In genomic region chr17:35702605-35703004, GRCm38 (mm10) we compare ENCODE assay signal across 11 mouse cellular contexts. TPM values are rescaled to one million over a fixed set of nuclear protein-coding genes. Genes with fewer than 3 reads are reported as not detected.
DNase-seq lines count a peak whose midpoint lies in the region; ATAC-seq and TF ChIP-seq lines count a peak whose summit lies in the region.
"Had no signal": no experiment of that assay in that cellular context is flagged by ENCODE, and none has a peak within 500 bp of the region (broad histone marks: within the 10 kb centered on the region; RNA-seq: fewer than 3 reads in every experiment).

No protein-coding gene starts in this region.

- no peak for TF ChIP-seq CTCF in E14TG2a.4 (conservative IDR thresholded peaks at IDR 0.05; ENCODE audit: low read length)

- H3K27ac ChIP-seq in heart, embryonic 10.5 days = peak overlapping the region; percentile 96
- peak overlapping the region; percentile 99 for H3K27ac ChIP-seq in hindbrain, embryonic 12.5 days
- peak overlapping the region; percentile 99 for H3K27ac ChIP-seq in midbrain, embryonic 15.5 days

- peak overlapping the region; percentile 70 for H3K4me2 ChIP-seq in hindbrain, embryonic 12.5 days (replicated peaks)
- peak overlapping the region; percentile 86 for H3K4me2 ChIP-seq in midbrain, embryonic 15.5 days

- no peaks in the 10 kb centered on the region for H3K9me3 ChIP-seq in heart, embryonic 10.5 days
- no peaks in the 10 kb centered on the region for H3K9me3 ChIP-seq in E14TG2a.4 (ENCODE audit: low read length)
- no peaks in the 10 kb centered on the region for H3K9me3 ChIP-seq in hindbrain, embryonic 12.5 days (replicated peaks)
- no peaks in the 10 kb centered on the region for H3K9me3 ChIP-seq in midbrain, embryonic 15.5 days

- 14% methylated on average over 4 of the region's 4 CpGs for WGBS in heart, embryonic 10.5 days
- WGBS in hindbrain, embryonic 12.5 days = 3% methylated on average over 4 of the region's 4 CpGs
- WGBS in midbrain, embryonic 15.5 days = 1% methylated on average over 4 of the region's 4 CpGs

- DNase-seq in heart, embryonic 10.5 days (ENCODE audit: low spot score) = no peak
- DNase-seq in heart, adult 8-10 months (ENCODE audit: low spot score) = no peak
- no peak for DNase-seq in right cerebral cortex, adult 18-20 months
- DNase-seq in adrenal gland, adult (ENCODE audit: inconsistent age in 2 of 2, low spot score in 1 of 2) = no peak
- no peak for DNase-seq in layer of hippocampus, postnatal 14 days (ENCODE audit: low spot score in 2 of 2)

- peak overlapping the region; percentile 97 for H3K9ac ChIP-seq in hindbrain, embryonic 12.5 days
- H3K9ac ChIP-seq in midbrain, embryonic 15.5 days = peak overlapping the region; percentile 86

- H3K4me3 ChIP-seq in heart, embryonic 10.5 days = peak overlapping the region; percentile 87
- H3K4me3 ChIP-seq in E14TG2a.4 (replicated peaks; ENCODE audit: low read length) = peak overlapping the region; percentile 82; the same call in 1 of the 2 replicates
- peak overlapping the region; percentile 85 for H3K4me3 ChIP-seq in hindbrain, embryonic 12.5 days
- H3K4me3 ChIP-seq in midbrain, embryonic 15.5 days = peak overlapping the region; percentile 83

- H3K4me1 ChIP-seq in heart, embryonic 10.5 days = peaks cover 73% of the 10 kb centered on the region
- peaks cover 88% of the 10 kb centered on the region for H3K4me1 ChIP-seq in E14TG2a.4 (replicated peaks; ENCODE audit: low read depth, low read length)
- peaks cover 48% of the 10 kb centered on the region for H3K4me1 ChIP-seq in hindbrain, embryonic 12.5 days
- peaks cover 55% of the 10 kb centered on the region for H3K4me1 ChIP-seq in midbrain, embryonic 15.5 days

- peaks cover 46% of the 10 kb centered on the region for H3K27me3 ChIP-seq in heart, embryonic 10.5 days (ENCODE audit: insufficient read depth, poor library complexity, severe bottlenecking)
- peaks cover 49% of the 10 kb centered on the region for H3K27me3 ChIP-seq in E14TG2a.4 (ENCODE audit: insufficient read depth, low read length)
- no peaks in the 10 kb centered on the region for H3K27me3 ChIP-seq in hindbrain, embryonic 12.5 days
- H3K27me3 ChIP-seq in midbrain, embryonic 15.5 days (replicated peaks) = no peaks in the 10 kb centered on the region

- peaks cover 8% of the 10 kb centered on the region; the same call in 1 of the 2 replicates for H3K36me3 ChIP-seq in heart, embryonic 10.5 days
- no peaks in the 10 kb centered on the region for H3K36me3 ChIP-seq in E14TG2a.4 (ENCODE audit: insufficient read depth, low read length)
- no peaks in the 10 kb centered on the region for H3K36me3 ChIP-seq in hindbrain, embryonic 12.5 days
- no peaks in the 10 kb centered on the region for H3K36me3 ChIP-seq in midbrain, embryonic 15.5 days (replicated peaks)

- ATAC-seq in hindbrain, embryonic 12.5 days (ENCODE audit: low FRiP score) = no peak
- no peak for ATAC-seq in midbrain, embryonic 15.5 days (replicated peaks)

RNA-seq across cellular contexts. Expression of gene Ddr1, which starts 1.8 kb away (rescaled TPM):
- 109 and 158 TPM in 2 replicates for polyA plus RNA-seq in heart, embryonic 10.5 days (2016; fragmentation: Nextera tagmentation; extraction: Ambion mirVana)
- 10 to 100 TPM; 23.8 to 30.0 (median 29.5) TPM for total RNA-seq in heart, adult 8-10 months (2022)
- polyA plus RNA-seq in hindbrain, embryonic 12.5 days (2016; fragmentation: Nextera tagmentation; extraction: Ambion mirVana) = 168 and 182 TPM in 2 replicates
- 107 and 118 TPM in 2 replicates for polyA plus RNA-seq in midbrain, embryonic 15.5 days (2015; fragmentation: Nextera tagmentation; extraction: Ambion mirVana)
- 10 to 100 TPM; 73.6 to 81.0 TPM for total RNA-seq in layer of hippocampus, postnatal 14 days (2021)

RNA-seq across cellular contexts. Expression of gene Gtf2h4, which starts 29.1 kb away (rescaled TPM):
- polyA plus RNA-seq in heart, embryonic 10.5 days (2016; fragmentation: Nextera tagmentation; extraction: Ambion mirVana) = 34.7 and 43.5 TPM in 2 replicates
- total RNA-seq in heart, adult 8-10 months (2022) = 10 to 100 TPM; 18.4 to 22.2 (median 21.2) TPM
- polyA plus RNA-seq in hindbrain, embryonic 12.5 days (2016; fragmentation: Nextera tagmentation; extraction: Ambion mirVana) = 34.7 and 37.7 TPM in 2 replicates
- 27.6 and 29.5 TPM in 2 replicates for polyA plus RNA-seq in midbrain, embryonic 15.5 days (2015; fragmentation: Nextera tagmentation; extraction: Ambion mirVana)
- 10 to 100 TPM; 23.9 to 25.8 TPM for total RNA-seq in layer of hippocampus, postnatal 14 days (2021)

RNA-seq across cellular contexts. Expression of gene Vars2, which starts 35.2 kb away (rescaled TPM):
- polyA plus RNA-seq in heart, embryonic 10.5 days (2016; fragmentation: Nextera tagmentation; extraction: Ambion mirVana) = 17.5 and 18.6 TPM in 2 replicates
- 10 to 100 TPM; 30.4 to 34.9 (median 31.8) TPM for total RNA-seq in heart, adult 8-10 months (2022)
- 16.5 and 16.9 TPM in 2 replicates for polyA plus RNA-seq in hindbrain, embryonic 12.5 days (2016; fragmentation: Nextera tagmentation; extraction: Ambion mirVana)
- polyA plus RNA-seq in midbrain, embryonic 15.5 days (2015; fragmentation: Nextera tagmentation; extraction: Ambion mirVana) = 16.3 and 16.5 TPM in 2 replicates
- total RNA-seq in layer of hippocampus, postnatal 14 days (2021) = 10 to 100 TPM; 34.3 to 34.8 TPM

RNA-seq across cellular contexts. Expression of gene Mucl3, which starts 59.1 kb away (rescaled TPM):
- polyA plus RNA-seq in heart, embryonic 10.5 days (2016; fragmentation: Nextera tagmentation; extraction: Ambion mirVana) = 0.52 and 0.60 TPM in 2 replicates
- total RNA-seq in heart, adult 8-10 months (2022) = not detected
- polyA plus RNA-seq in hindbrain, embryonic 12.5 days (2016; fragmentation: Nextera tagmentation; extraction: Ambion mirVana) = 0.15 and 0.20 TPM in 2 replicates
- not detected in 2 replicates for polyA plus RNA-seq in midbrain, embryonic 15.5 days (2015; fragmentation: Nextera tagmentation; extraction: Ambion mirVana)
- total RNA-seq in layer of hippocampus, postnatal 14 days (2021) = not detected
- total RNA-seq: adrenal gland, adult 18-20 months; left cerebral cortex, adult 8-10 months; neutrophil, adult 5-6 weeks had no signal
